Mouse (Mus musculus) cortical plate, adult 2 months (tissue): ENCODE data around the gene Hlcs.

Experiments used
- CTCF ChIP-seq: fragments of 200-500 bp; IDR thresholded peaks from 2 replicates; pipeline ENCODE4 v1.5.1; 2011; ENCODE audit warnings: mild to moderate bottlenecking, control low read depth, low read length; ENCODE audit not compliant: insufficient read depth; ENCODE audit errors: extremely low read depth
- POLR2A ChIP-seq: fragments of 200-500 bp; IDR thresholded peaks from 2 replicates; pipeline ENCODE4 v1.6.1; 2011; ENCODE audit warnings: mild to moderate bottlenecking, low read length, control low read depth; ENCODE audit not compliant: insufficient read depth; ENCODE audit errors: extremely low read depth

GRCm38 (mm10) chr16:94230499-94230898 is 82.9 kb downstream of the Hlcs start:
- TF ChIP-seq POLR2A, result no peak
- TF ChIP-seq CTCF, result no peak
